Comparison of ENCODE assay signal across 7 mouse cellular contexts in the genomic region with DNA sequence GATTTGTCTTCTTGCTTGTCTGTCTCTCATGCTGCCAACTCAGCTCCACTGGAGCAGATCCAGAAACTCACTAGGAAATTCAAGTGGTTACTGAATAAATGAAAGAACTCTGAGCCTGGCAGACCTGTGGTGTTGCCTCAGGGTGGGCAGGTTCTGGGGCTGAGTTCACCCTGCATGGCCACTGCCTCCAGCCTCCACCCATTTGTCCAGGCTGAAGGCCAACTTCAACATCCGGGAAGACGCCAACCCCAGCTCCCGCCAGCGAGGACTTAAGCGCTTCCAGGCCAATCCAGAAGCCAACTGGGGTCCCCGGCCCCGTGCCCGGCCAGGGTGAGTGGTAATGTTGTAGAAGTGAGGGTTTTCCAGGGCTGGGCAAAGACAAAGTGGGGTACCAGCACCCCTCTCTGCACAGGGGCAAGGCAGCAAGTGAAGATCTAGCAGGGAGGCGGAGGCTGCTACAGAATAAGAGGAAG. TPM values are rescaled to one million over a fixed set of nuclear protein-coding genes. Genes with fewer than 3 reads are reported as not detected.
A peak's percentile ranks its signal among the peaks of the same experiment; 100 is the strongest.
DNase-seq lines count a peak whose midpoint lies in the region; ATAC-seq and TF ChIP-seq lines count a peak whose summit lies in the region.

No protein-coding gene starts in this region.

- WGBS in kidney, embryonic 15.5 days, result 86% methylated on average over 9 of the region's 9 CpGs

- no peaks in the 10 kb centered on the region for H3K9me3 ChIP-seq in megakaryocyte, embryonic 14.5 days
- no peaks in the 10 kb centered on the region for H3K9me3 ChIP-seq in kidney, embryonic 15.5 days (replicated peaks)

- peak overlapping the region; percentile 84 for H3K4me3 ChIP-seq in megakaryocyte, embryonic 14.5 days (replicated peaks)
- H3K4me3 ChIP-seq in gastrocnemius, adult 2 months, result peak overlapping the region; percentile 57
- H3K4me3 ChIP-seq in kidney, embryonic 15.5 days (replicated peaks), result no peak overlapping the region

- ATAC-seq in megakaryocyte, adult 5-6 weeks (ENCODE audit: poor library complexity, severe bottlenecking), result no peak
- no peak for ATAC-seq in kidney, embryonic 15.5 days (replicated peaks; ENCODE audit: low FRiP score)

- intact Hi-C loops in gastrocnemius, adult 2 months (cut with DNase I), result loop anchor here (2.0 kb wide), 1 partner anchor 114 kb away; no protein-coding TSS in a partner anchor

- peaks cover 80% of the 10 kb centered on the region for H3K36me3 ChIP-seq in megakaryocyte, embryonic 14.5 days (replicated peaks; ENCODE audit: low read length)
- H3K36me3 ChIP-seq in kidney, embryonic 15.5 days, result peaks cover 54% of the 10 kb centered on the region

- peaks cover 68% of the 10 kb centered on the region for H3K4me1 ChIP-seq in megakaryocyte, embryonic 14.5 days
- peaks cover 26% of the 10 kb centered on the region for H3K4me1 ChIP-seq in kidney, embryonic 15.5 days

- DNase-seq in adrenal gland, postnatal 36 days, result peak; percentile 62 to 77
- DNase-seq in gastrocnemius, adult 2 months, result peak; percentile 75
- DNase-seq in lung, postnatal 14 days, result peak; percentile 80
- no peak for DNase-seq in retina, embryonic 14.5 days (ENCODE audit: low spot score)

- H3K9ac ChIP-seq in kidney, embryonic 15.5 days, result no peak overlapping the region

- TF ChIP-seq CTCF in gastrocnemius, adult 2 months (IDR thresholded peaks at IDR 0.05), result no peak

- peak overlapping the region; percentile 87 for H3K27ac ChIP-seq in gastrocnemius, adult 2 months
- peak overlapping the region; percentile 71 for H3K27ac ChIP-seq in kidney, embryonic 15.5 days

- no peaks in the 10 kb centered on the region for H3K27me3 ChIP-seq in megakaryocyte, embryonic 14.5 days (replicated peaks)
- peaks cover 31% of the 10 kb centered on the region for H3K27me3 ChIP-seq in kidney, embryonic 15.5 days

- H3K4me2 ChIP-seq in kidney, embryonic 15.5 days, result no peak overlapping the region

RNA-seq across cellular contexts. Expression of a gene that starts 2.3 kb away (rescaled TPM):
- polyA plus RNA-seq in megakaryocyte, embryonic 14.5 days (2012; ENCODE audit: insufficient read depth, low replicate concordance), result 347 and 510 TPM in 2 replicates
- 69.0 and 69.9 TPM in 2 replicates for total RNA-seq in megakaryocyte, adult 5-6 weeks (2015)
- 60.3 and 62.0 TPM in 2 replicates for total RNA-seq in megakaryocyte, adult 5-6 weeks (2017)
- total RNA-seq in adrenal gland, postnatal 36 days (2021), result 1 to 10 TPM; 2.5 to 2.9 TPM
- total RNA-seq in gastrocnemius, adult 2 months (2021), result 1 to 10 TPM; 1.1 to 1.3 TPM
- polyA plus RNA-seq in kidney, embryonic 15.5 days (2015; fragmentation: Nextera tagmentation; extraction: Ambion mirVana), result 7.6 and 7.8 TPM in 2 replicates

RNA-seq across cellular contexts. Expression of a gene that starts 11.3 kb away (rescaled TPM):
- polyA plus RNA-seq in megakaryocyte, embryonic 14.5 days (2012; ENCODE audit: insufficient read depth, low replicate concordance), result 144 and 266 TPM in 2 replicates
- total RNA-seq in megakaryocyte, adult 5-6 weeks (2015), result 42.8 and 43.0 TPM in 2 replicates
- total RNA-seq in megakaryocyte, adult 5-6 weeks (2017), result 31.8 and 36.8 TPM in 2 replicates
- 10 to 100 TPM; 73.9 to 80.0 TPM for total RNA-seq in adrenal gland, postnatal 36 days (2021)
- 10 to 100 TPM; 18.7 to 24.3 TPM for total RNA-seq in gastrocnemius, adult 2 months (2021)
- 23.9 and 25.6 TPM in 2 replicates for polyA plus RNA-seq in kidney, embryonic 15.5 days (2015; fragmentation: Nextera tagmentation; extraction: Ambion mirVana)

RNA-seq across cellular contexts. Expression of a gene that starts 12.9 kb away (rescaled TPM):
- polyA plus RNA-seq in megakaryocyte, embryonic 14.5 days (2012; ENCODE audit: insufficient read depth, low replicate concordance), result 107 and 120 TPM in 2 replicates
- total RNA-seq in megakaryocyte, adult 5-6 weeks (2015), result 29.5 and 35.9 TPM in 2 replicates
- total RNA-seq in megakaryocyte, adult 5-6 weeks (2017), result 37.6 and 40.4 TPM in 2 replicates
- 10 to 100 TPM; 63.8 to 83.7 TPM for total RNA-seq in adrenal gland, postnatal 36 days (2021)
- 10 to 100 TPM; 45.6 to 57.5 TPM for total RNA-seq in gastrocnemius, adult 2 months (2021)
- 68.7 and 73.8 TPM in 2 replicates for polyA plus RNA-seq in kidney, embryonic 15.5 days (2015; fragmentation: Nextera tagmentation; extraction: Ambion mirVana)

RNA-seq across cellular contexts. Expression of a gene that starts 23.8 kb away (rescaled TPM):
- 2.7 and 19.7 TPM in 2 replicates for polyA plus RNA-seq in megakaryocyte, embryonic 14.5 days (2012; ENCODE audit: insufficient read depth, low replicate concordance)
- total RNA-seq in megakaryocyte, adult 5-6 weeks (2015), result 40.4 and 45.2 TPM in 2 replicates
- total RNA-seq in megakaryocyte, adult 5-6 weeks (2017), result 20.6 and 25.5 TPM in 2 replicates
- total RNA-seq in adrenal gland, postnatal 36 days (2021), result under 1 TPM in 1 of 2 experiments, not detected in 1; 0.46 TPM
- under 1 TPM; 0.36 to 0.78 TPM for total RNA-seq in gastrocnemius, adult 2 months (2021)
- polyA plus RNA-seq in kidney, embryonic 15.5 days (2015; fragmentation: Nextera tagmentation; extraction: Ambion mirVana), result 1.9 and 2.3 TPM in 2 replicates

RNA-seq across cellular contexts. Expression of a gene that starts 36.3 kb away (rescaled TPM):
- 106 and 333 TPM in 2 replicates for polyA plus RNA-seq in megakaryocyte, embryonic 14.5 days (2012; ENCODE audit: insufficient read depth, low replicate concordance)
- total RNA-seq in megakaryocyte, adult 5-6 weeks (2015), result 86.1 and 87.5 TPM in 2 replicates
- 62.7 and 65.3 TPM in 2 replicates for total RNA-seq in megakaryocyte, adult 5-6 weeks (2017)
- total RNA-seq in adrenal gland, postnatal 36 days (2021), result 10 to 100 TPM; 33.9 to 37.4 TPM
- 1 to 10 TPM; 5.9 to 6.5 TPM for total RNA-seq in gastrocnemius, adult 2 months (2021)
- polyA plus RNA-seq in kidney, embryonic 15.5 days (2015; fragmentation: Nextera tagmentation; extraction: Ambion mirVana), result 73.4 and 80.3 TPM in 2 replicates

Comparison
In these comparisons a context has a peak if more than half of its experiments do, and no peak if none do; other contexts are left out.
1. RNA of a gene that starts 2.3 kb away (total RNA-seq): 60.3 to 69.9 TPM in megakaryocyte, adult 5-6 weeks; 2.5 to 2.9 TPM in adrenal gland, postnatal 36 days and 1.1 to 1.3 TPM in gastrocnemius, adult 2 months; every median in the first group is over 10 times any median in the second.